Mouse (Mus musculus) lung, adult 2 months (tissue): ENCODE results near the gene Tmem19.

Experiments used
- CTCF ChIP-seq: fragments of 200-500 bp; IDR thresholded peaks from 2 replicates; pipeline ENCODE4 v1.5.1; 2011; ENCODE audit warnings: mild to moderate bottlenecking, low read length, control low read depth; ENCODE audit not compliant: insufficient read depth
- POLR2A ChIP-seq: fragments of 200-500 bp; IDR thresholded peaks from 2 replicates; pipeline ENCODE4 v1.6.1; 2011; ENCODE audit warnings: low read depth, mild to moderate bottlenecking, control low read depth, low read length, borderline replicate concordance; ENCODE audit errors: extremely low read depth

DNA sequence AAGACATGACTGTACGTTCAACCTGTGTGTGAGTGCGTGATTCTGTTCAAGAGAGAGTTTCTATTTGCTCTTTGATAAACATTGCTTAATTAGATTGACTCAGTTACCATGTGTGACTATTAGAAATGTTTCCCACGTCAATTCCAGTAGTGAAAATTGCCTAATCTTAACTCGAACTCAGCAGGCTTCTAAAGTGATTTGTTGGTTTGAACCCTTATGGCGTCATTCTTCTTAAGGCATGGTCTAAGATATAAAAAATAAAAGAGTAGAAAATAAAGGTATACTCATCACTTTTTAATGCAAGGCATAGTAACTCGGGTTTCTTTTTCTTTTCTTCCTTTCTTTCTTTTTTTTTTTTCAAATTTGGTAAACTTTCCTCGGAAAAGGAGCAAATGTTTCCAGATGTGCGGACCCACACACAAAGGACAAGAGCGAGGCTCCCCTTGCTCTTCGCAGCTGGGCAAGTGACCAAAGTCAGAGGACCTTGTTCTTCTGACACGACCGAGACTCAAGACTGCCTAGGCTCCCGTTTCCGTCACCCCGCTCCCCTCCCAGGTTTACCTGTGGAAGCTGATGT, 21.4 kb upstream of the Tmem19 start:
- TF ChIP-seq CTCF, result no peak
- peak; percentile 31; the same call in 1 of the 2 replicates for TF ChIP-seq POLR2A
